Comparison of ENCODE assay signal across 19 mouse cellular contexts in the genomic region with DNA sequence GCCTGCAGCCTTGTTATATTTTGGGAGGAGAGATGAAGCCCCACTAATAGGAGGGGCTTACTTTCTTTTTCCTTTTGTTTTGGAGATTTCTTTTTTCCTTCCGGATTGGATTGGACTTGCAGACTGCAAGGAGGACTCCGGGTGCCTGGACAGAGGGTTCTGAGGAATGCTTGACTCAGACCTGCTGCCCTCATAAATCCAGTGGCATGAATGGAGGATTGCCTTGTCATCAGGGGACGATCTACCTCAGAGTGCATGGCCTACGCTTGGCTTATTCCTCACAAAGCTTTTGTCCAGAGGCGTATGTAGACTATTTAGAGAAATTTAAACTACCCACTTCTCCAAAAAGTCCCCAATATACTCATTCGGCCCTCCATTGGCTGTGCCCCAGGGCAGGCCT. TPM values are rescaled to one million over a fixed set of nuclear protein-coding genes. Genes with fewer than 3 reads are reported as not detected.
DNase-seq lines count a peak whose midpoint lies in the region; ATAC-seq lines count a peak whose summit lies in the region.
"Had no signal": no experiment of that assay in that cellular context is flagged by ENCODE, and none has a peak within 500 bp of the region (broad histone marks: within the 10 kb centered on the region; RNA-seq: fewer than 3 reads in every experiment).

No protein-coding gene starts in this region.

- no peaks in the 10 kb centered on the region for H3K9me3 ChIP-seq in midbrain, embryonic 15.5 days
- no peaks in the 10 kb centered on the region for H3K9me3 ChIP-seq in midbrain, embryonic 14.5 days (ENCODE audit: control insufficient read depth, low read length)
- no peaks in the 10 kb centered on the region for H3K9me3 ChIP-seq in intestine, embryonic 16.5 days (ENCODE audit: control insufficient read depth, low read length)
- H3K9me3 ChIP-seq: forebrain, embryonic 12.5 days; kidney, embryonic 15.5 days; liver, embryonic 15.5 days; neural tube, embryonic 13.5 days had no signal

- H3K4me3 ChIP-seq in midbrain, embryonic 15.5 days, result no peak overlapping the region
- no peak overlapping the region for H3K4me3 ChIP-seq in midbrain, embryonic 14.5 days (replicated peaks; ENCODE audit: low read depth, low read length)
- no peak overlapping the region for H3K4me3 ChIP-seq in intestine, embryonic 16.5 days (ENCODE audit: low read length)
- H3K4me3 ChIP-seq: forebrain, embryonic 12.5 days; hindbrain, embryonic 10.5 days; kidney, embryonic 15.5 days; liver, embryonic 15.5 days; megakaryocyte, embryonic 14.5 days; neural tube, embryonic 13.5 days had no signal

- H3K4me1 ChIP-seq in midbrain, embryonic 15.5 days, result peaks cover 44% of the 10 kb centered on the region
- H3K4me1 ChIP-seq in midbrain, embryonic 14.5 days (ENCODE audit: control insufficient read depth, insufficient read depth, low read length), result peaks cover 13% of the 10 kb centered on the region
- peaks cover 23% of the 10 kb centered on the region for H3K4me1 ChIP-seq in intestine, embryonic 16.5 days (ENCODE audit: control insufficient read depth, insufficient read depth, low read length)

- WGBS in midbrain, embryonic 15.5 days, result 67% methylated on average over 6 of the region's 6 CpGs
- 68% methylated on average over 6 of the region's 6 CpGs for WGBS in midbrain, embryonic 14.5 days
- WGBS in intestine, embryonic 16.5 days, result 56% methylated on average over 6 of the region's 6 CpGs

- peak overlapping the region; percentile 17 for H3K27ac ChIP-seq in midbrain, embryonic 15.5 days
- no peak overlapping the region for H3K27ac ChIP-seq in midbrain, embryonic 14.5 days (replicated peaks; ENCODE audit: low read depth, low read length)
- H3K27ac ChIP-seq in intestine, embryonic 16.5 days (ENCODE audit: low read length), result peak overlapping the region; percentile 39; the same call in 1 of the 2 replicates
- H3K27ac ChIP-seq: forebrain, embryonic 12.5 days; hindbrain, embryonic 10.5 days; liver, embryonic 15.5 days; neural tube, embryonic 13.5 days had no signal

- no peak overlapping the region for H3K4me2 ChIP-seq in midbrain, embryonic 15.5 days
- no peak overlapping the region for H3K4me2 ChIP-seq in midbrain, embryonic 14.5 days (ENCODE audit: low read length)
- H3K4me2 ChIP-seq in intestine, embryonic 16.5 days (ENCODE audit: low read depth, low read length), result no peak overlapping the region
- H3K4me2 ChIP-seq: forebrain, embryonic 12.5 days; liver, embryonic 15.5 days; neural tube, embryonic 13.5 days had no signal

- no peaks in the 10 kb centered on the region for H3K27me3 ChIP-seq in midbrain, embryonic 15.5 days (replicated peaks)
- no peaks in the 10 kb centered on the region for H3K27me3 ChIP-seq in midbrain, embryonic 14.5 days (ENCODE audit: control insufficient read depth, insufficient read depth, low read length)
- no peaks in the 10 kb centered on the region for H3K27me3 ChIP-seq in intestine, embryonic 16.5 days (replicated peaks; ENCODE audit: control insufficient read depth, insufficient read depth, low read length)
- H3K27me3 ChIP-seq: forebrain, embryonic 12.5 days; kidney, embryonic 15.5 days; neural tube, embryonic 13.5 days had no signal

- no peak overlapping the region for H3K9ac ChIP-seq in midbrain, embryonic 15.5 days
- no peak overlapping the region for H3K9ac ChIP-seq in midbrain, embryonic 14.5 days (replicated peaks; ENCODE audit: low read length)
- no peak overlapping the region for H3K9ac ChIP-seq in intestine, embryonic 16.5 days (ENCODE audit: low read depth, low read length)
- H3K9ac ChIP-seq: forebrain, embryonic 12.5 days; kidney, embryonic 15.5 days; liver, embryonic 15.5 days; neural tube, embryonic 13.5 days had no signal

- H3K36me3 ChIP-seq in midbrain, embryonic 15.5 days (replicated peaks), result no peaks in the 10 kb centered on the region
- no peaks in the 10 kb centered on the region for H3K36me3 ChIP-seq in midbrain, embryonic 14.5 days (ENCODE audit: control insufficient read depth, insufficient read depth, low read length)
- H3K36me3 ChIP-seq in intestine, embryonic 16.5 days (ENCODE audit: control insufficient read depth, insufficient read depth, low read length), result peaks cover 6% of the 10 kb centered on the region; the same call in 1 of the 2 replicates
- H3K36me3 ChIP-seq: liver, embryonic 15.5 days; neural tube, embryonic 13.5 days had no signal

- no peak for ATAC-seq in midbrain, embryonic 15.5 days (replicated peaks)
- ATAC-seq in midbrain, embryonic 14.5 days (ENCODE audit: low FRiP score, low TSS enrichment), result no peak
- 0 out of 2 replicates have a peak, but pooled peaks have one; percentile 30 for ATAC-seq in intestine, embryonic 16.5 days
- ATAC-seq: activated CD4-positive, CD25-positive, alpha-beta regulatory T cell, adult 4 months; lung, postnatal 0 days had no signal

- DNase-seq in adrenal gland, postnatal 10 days, result peak; percentile 39
- no peak for DNase-seq in adrenal gland, adult 8-10 months
- no peak for DNase-seq in midbrain, embryonic 14.5 days
- DNase-seq in lung, postnatal 4 days, result no peak
- no peak for DNase-seq in thymus, postnatal 10 days (ENCODE audit: low spot score in 2 of 2)
- DNase-seq: cerebellum, adult 11-12 months; cerebellum, postnatal 36 days; gastrocnemius, postnatal 36 days; thymus, postnatal 36 days had no signal

RNA-seq across cellular contexts. Expression of a gene that starts 25.5 kb away (rescaled TPM):
- 10 to 100 TPM; 22.8 to 26.1 TPM for total RNA-seq in adrenal gland, postnatal 10 days (2021)
- total RNA-seq in adrenal gland, adult 8-10 months (2022), result 10 to 100 TPM; 15.4 to 39.4 (median 26.8) TPM
- polyA plus RNA-seq in midbrain, embryonic 15.5 days (2015; fragmentation: Nextera tagmentation; extraction: Ambion mirVana), result 729 and 759 TPM in 2 replicates
- 720 and 768 TPM in 2 replicates for polyA plus RNA-seq in midbrain, embryonic 14.5 days (2014; fragmentation: Nextera tagmentation; extraction: Ambion mirVana)
- 57.1 and 58.4 TPM in 2 replicates for polyA plus RNA-seq in intestine, embryonic 16.5 days (2015; fragmentation: Nextera tagmentation; extraction: Ambion mirVana)

Comparison
In these comparisons a context has a peak if more than half of its experiments do, and no peak if none do; other contexts are left out.
1. RNA of a gene that starts 25.5 kb away (polyA plus RNA-seq): 720 to 768 TPM in midbrain, embryonic 14.5 days and 729 to 759 TPM in midbrain, embryonic 15.5 days; 57.1 to 58.4 TPM in intestine, embryonic 16.5 days; every median in the first group is over 10 times any median in the second.